Mouse (Mus musculus): Measurements from ENCODE around the gene March7. TPM values are rescaled to one million over a fixed set of nuclear protein-coding genes. Genes with fewer than 3 reads are reported as not detected.

March7 gene
- polyA plus RNA-seq, 1 experiment from 2014 or later: 94.7 TPM

DNA sequence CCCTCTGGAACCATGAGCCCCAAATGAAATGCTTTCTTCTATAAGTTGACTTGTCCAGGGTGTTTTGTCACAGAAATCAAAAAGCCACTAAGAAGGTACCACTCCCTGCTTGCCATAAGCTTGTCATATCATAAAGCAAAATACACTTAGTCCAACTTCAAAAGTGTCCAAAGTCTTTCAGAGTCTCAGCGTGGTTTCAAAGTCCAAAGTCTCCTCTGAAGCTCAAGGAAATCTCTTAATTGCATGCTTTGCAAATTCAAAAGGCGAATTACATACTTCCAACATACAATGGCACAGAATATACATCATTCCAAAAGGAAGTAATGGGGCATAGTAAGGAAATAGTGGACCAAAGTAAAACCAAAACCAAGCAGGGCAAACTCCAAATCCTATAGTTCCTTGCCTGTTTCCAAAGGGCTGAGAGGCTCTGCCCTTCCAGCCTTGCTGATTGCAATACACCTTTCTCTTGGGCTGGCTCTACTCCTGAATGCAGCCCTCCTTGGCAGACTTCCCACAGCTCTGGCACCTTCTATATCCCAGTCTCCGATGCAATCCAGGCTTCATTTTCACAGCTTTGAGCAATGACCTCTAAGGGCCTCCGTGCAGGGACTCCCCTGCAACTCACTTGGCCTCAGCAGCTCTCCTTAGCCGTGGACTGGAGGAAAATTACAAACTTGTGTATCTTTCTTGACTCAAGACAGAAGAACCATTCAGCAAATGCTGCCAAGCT lies 51.1 kb downstream of the March7 start:
- H3K4me2 ChIP-seq (ENCODE audit: low read length): no peak overlapping the region
- no peaks in the 10 kb centered on the region for H3K36me3 ChIP-seq (ENCODE audit: control insufficient read depth, insufficient read depth, low read length)
- H3K9ac ChIP-seq (ENCODE audit: low read depth, low read length): no peak overlapping the region
- H3K4me3 ChIP-seq (ENCODE audit: low read depth, low read length): no peak overlapping the region
- no peak overlapping the region for H3K27ac ChIP-seq (ENCODE audit: low read length)
- H3K9me3 ChIP-seq (replicated peaks; ENCODE audit: control insufficient read depth, low read length, poor library complexity, severe bottlenecking): no peaks in the 10 kb centered on the region
- ATAC-seq: no peak
- no peaks in the 10 kb centered on the region for H3K27me3 ChIP-seq (ENCODE audit: control insufficient read depth, insufficient read depth, low read depth, low read length)
- 85% methylated on average over 5 of the region's 5 CpGs for WGBS
- no peaks in the 10 kb centered on the region for H3K4me1 ChIP-seq (ENCODE audit: control insufficient read depth, insufficient read depth, low read length)

DNA sequence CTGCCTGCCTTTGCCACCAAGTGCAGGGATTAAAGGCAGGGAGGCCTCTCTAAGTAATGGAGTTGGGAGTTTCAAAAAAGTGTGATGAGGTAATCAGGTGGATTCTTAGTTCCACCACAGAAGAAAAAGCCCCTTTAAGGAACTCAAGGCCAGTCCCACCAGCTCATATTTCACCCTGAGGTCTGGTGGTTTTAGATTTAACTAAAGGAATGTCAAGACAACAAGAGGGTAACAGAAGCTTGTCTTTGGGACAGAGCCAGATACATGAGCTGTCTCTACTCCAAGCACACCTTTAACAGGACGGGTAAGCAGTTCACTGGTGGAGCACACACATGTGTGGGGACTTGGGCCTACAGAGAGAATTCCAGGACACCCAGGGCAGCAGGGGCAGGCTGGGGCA lies 57.9 kb downstream of the March7 start:
- no peak for ATAC-seq
- Histone ChIP-seq H3K4me2 (ENCODE audit: low read length) (no peak overlapping the region), H3K4me1 (ENCODE audit: control insufficient read depth, insufficient read depth, low read length) (no peaks in the 10 kb centered on the region), H3K36me3 (ENCODE audit: control insufficient read depth, insufficient read depth, low read length) (no peaks in the 10 kb centered on the region), H3K27me3 (ENCODE audit: control insufficient read depth, insufficient read depth, low read depth, low read length) (no peaks in the 10 kb centered on the region), H3K9ac (ENCODE audit: low read depth, low read length) (no peak overlapping the region), H3K9me3 (replicated peaks; ENCODE audit: control insufficient read depth, low read length, poor library complexity, severe bottlenecking) (no peaks in the 10 kb centered on the region), H3K27ac (ENCODE audit: low read length) (no peak overlapping the region), H3K4me3 (ENCODE audit: low read depth, low read length) (no peak overlapping the region)
- WGBS: 62% methylated on average over 1 of the region's 1 CpGs

DNA sequence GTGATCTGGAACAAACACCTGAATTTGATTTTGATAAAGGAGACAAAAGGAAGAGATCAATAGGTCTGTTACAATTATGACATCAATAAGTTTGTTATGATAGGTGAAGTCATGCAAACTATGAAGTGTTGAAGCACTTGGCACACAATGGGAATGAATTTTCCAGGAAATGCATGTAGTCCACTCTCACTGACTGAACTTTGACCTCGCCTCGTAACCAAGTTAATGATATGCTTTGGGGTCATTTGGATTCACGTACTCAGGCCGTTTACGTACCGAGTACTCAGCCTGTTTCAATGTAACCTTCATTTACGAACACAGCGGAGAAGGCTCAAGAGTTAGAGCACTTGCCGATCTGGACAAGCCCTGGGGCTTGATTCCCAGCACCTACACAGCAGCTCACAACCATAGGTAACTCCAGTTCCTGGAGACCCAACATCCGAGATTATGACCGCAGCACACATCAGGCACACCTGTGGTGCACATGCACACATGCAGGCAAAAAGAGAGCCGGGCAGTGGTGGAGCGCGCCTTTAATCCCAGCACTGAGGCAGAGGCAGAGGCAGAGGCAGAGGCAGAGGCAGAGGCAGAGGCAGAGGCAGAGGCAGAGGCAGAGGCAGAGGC lies 60.3 kb downstream of the March7 start:
- H3K4me3 ChIP-seq (ENCODE audit: low read depth, low read length): no peak overlapping the region

DNA sequence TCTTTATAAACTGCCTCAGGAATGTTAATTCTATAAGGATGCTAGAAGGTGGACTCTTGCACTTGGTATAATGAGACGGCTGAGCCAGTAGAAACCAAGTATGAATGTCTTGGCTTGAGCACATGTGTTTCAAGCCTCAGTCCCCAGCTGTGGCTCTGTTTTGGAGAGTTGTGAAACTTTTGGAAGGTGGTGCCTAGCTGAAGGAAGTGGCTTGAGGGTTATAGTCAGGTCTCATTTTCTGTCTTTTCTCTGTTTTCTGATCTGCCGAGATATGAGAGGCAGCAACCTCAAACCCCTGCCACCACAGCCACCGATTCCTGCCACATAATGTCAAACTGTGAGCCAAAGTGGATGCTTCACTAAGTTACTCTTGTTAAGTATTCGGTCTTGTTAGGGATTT lies 68.9 kb downstream of the March7 start:
- H3K9me3 ChIP-seq (replicated peaks; ENCODE audit: control insufficient read depth, low read length, poor library complexity, severe bottlenecking): no peaks in the 10 kb centered on the region
- H3K9ac ChIP-seq (ENCODE audit: low read depth, low read length): no peak overlapping the region
- no peaks in the 10 kb centered on the region for H3K27me3 ChIP-seq (ENCODE audit: control insufficient read depth, insufficient read depth, low read depth, low read length)
- H3K4me3 ChIP-seq (ENCODE audit: low read depth, low read length): no peak overlapping the region
- WGBS: 94% methylated on average over 4 of the region's 4 CpGs
- 0 out of 2 replicates have a peak, but pooled peaks cover 4% of the 10 kb centered on the region for H3K4me1 ChIP-seq (ENCODE audit: control insufficient read depth, insufficient read depth, low read length)
- H3K27ac ChIP-seq (ENCODE audit: low read length): no peak overlapping the region
- no peak for ATAC-seq
- no peak overlapping the region for H3K4me2 ChIP-seq (ENCODE audit: low read length)
- no peaks in the 10 kb centered on the region for H3K36me3 ChIP-seq (ENCODE audit: control insufficient read depth, insufficient read depth, low read length)

More for the DNA sequence above, 60.3 kb downstream of the March7 start:
- no peak overlapping the region for H3K4me2 ChIP-seq (ENCODE audit: low read length)
- H3K27me3 ChIP-seq (ENCODE audit: control insufficient read depth, insufficient read depth, low read depth, low read length): no peaks in the 10 kb centered on the region
- WGBS: 95% methylated on average over 14 of the region's 14 CpGs
- H3K9ac ChIP-seq (ENCODE audit: low read depth, low read length): no peak overlapping the region
- H3K27ac ChIP-seq (ENCODE audit: low read length): no peak overlapping the region
- H3K4me1 ChIP-seq (ENCODE audit: control insufficient read depth, insufficient read depth, low read length): no peaks in the 10 kb centered on the region
- H3K36me3 ChIP-seq (ENCODE audit: control insufficient read depth, insufficient read depth, low read length): no peaks in the 10 kb centered on the region
- ATAC-seq: no peak
- H3K9me3 ChIP-seq (replicated peaks; ENCODE audit: control insufficient read depth, low read length, poor library complexity, severe bottlenecking): no peaks in the 10 kb centered on the region

DNA sequence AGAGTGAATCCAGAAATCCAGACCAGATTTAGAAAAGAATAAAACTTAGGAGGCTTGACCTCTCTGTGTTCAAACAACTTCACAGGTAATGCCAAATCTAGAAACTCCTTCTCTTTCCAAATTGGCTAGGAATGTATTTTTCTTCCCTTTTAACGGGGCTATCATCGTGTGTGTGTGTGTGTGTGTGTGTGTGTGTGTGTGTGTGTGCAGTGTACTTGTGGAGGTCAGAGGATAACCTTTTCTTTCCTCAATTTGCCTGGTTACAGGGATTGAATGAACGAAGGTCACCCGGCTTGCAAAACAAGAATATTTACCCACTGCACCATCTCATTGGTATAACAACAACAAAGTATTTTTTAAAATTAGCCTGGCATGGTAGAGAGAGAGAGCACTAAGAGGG lies 72.9 kb downstream of the March7 start:
- Histone ChIP-seq H3K9ac (ENCODE audit: low read depth, low read length) (no peak overlapping the region), H3K27me3 (ENCODE audit: control insufficient read depth, insufficient read depth, low read depth, low read length) (no peaks in the 10 kb centered on the region), H3K4me1 (ENCODE audit: control insufficient read depth, insufficient read depth, low read length) (0 out of 2 replicates have a peak, but pooled peaks cover 5% of the 10 kb centered on the region), H3K9me3 (replicated peaks; ENCODE audit: control insufficient read depth, low read length, poor library complexity, severe bottlenecking) (no peaks in the 10 kb centered on the region), H3K36me3 (ENCODE audit: control insufficient read depth, insufficient read depth, low read length) (no peaks in the 10 kb centered on the region), H3K4me3 (ENCODE audit: low read depth, low read length) (no peak overlapping the region), H3K4me2 (ENCODE audit: low read length) (no peak overlapping the region), H3K27ac (ENCODE audit: low read length) (no peak overlapping the region)
- 84% methylated on average over 4 of the region's 4 CpGs for WGBS
- no peak for ATAC-seq

DNA sequence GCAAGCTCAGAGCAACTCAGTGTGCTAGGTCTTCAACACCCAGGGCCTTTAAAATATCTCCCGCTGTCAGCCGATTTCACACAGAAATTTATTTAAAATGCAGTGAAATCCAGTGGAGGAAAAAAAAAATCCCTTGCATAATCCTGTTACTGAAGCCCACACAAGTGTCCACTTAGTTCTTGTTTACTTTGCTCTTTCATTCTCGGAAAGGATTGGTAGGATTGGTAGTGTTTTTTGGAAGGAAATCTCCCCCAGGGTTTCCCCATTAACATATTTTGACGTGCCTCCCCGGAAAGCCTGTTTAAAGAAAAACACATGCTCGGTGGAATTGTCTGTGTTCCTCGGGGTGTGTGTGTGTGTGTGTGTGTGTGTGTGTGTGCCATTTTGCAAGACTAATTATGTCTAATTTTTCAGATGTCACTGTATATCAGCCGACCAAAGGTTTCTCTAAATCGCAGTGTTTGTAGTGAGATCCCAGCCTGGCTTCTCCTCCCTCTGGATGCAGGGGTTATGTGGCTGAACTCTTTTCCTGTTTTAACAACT lies 73.6 kb downstream of the March7 start:
- ATAC-seq: no peak
- Histone ChIP-seq H3K27ac (ENCODE audit: low read length) (no peak overlapping the region), H3K4me2 (ENCODE audit: low read length) (peak overlapping the region; percentile 85), H3K36me3 (ENCODE audit: control insufficient read depth, insufficient read depth, low read length) (no peaks in the 10 kb centered on the region), H3K4me3 (ENCODE audit: low read depth, low read length) (peak overlapping the region; percentile 43), H3K27me3 (ENCODE audit: control insufficient read depth, insufficient read depth, low read depth, low read length) (no peaks in the 10 kb centered on the region), H3K9me3 (replicated peaks; ENCODE audit: control insufficient read depth, low read length, poor library complexity, severe bottlenecking) (no peaks in the 10 kb centered on the region), H3K9ac (ENCODE audit: low read depth, low read length) (no peak overlapping the region), H3K4me1 (ENCODE audit: control insufficient read depth, insufficient read depth, low read length) (0 out of 2 replicates have a peak, but pooled peaks cover 5% of the 10 kb centered on the region)
- 4% methylated on average over 9 of the region's 9 CpGs for WGBS

DNA sequence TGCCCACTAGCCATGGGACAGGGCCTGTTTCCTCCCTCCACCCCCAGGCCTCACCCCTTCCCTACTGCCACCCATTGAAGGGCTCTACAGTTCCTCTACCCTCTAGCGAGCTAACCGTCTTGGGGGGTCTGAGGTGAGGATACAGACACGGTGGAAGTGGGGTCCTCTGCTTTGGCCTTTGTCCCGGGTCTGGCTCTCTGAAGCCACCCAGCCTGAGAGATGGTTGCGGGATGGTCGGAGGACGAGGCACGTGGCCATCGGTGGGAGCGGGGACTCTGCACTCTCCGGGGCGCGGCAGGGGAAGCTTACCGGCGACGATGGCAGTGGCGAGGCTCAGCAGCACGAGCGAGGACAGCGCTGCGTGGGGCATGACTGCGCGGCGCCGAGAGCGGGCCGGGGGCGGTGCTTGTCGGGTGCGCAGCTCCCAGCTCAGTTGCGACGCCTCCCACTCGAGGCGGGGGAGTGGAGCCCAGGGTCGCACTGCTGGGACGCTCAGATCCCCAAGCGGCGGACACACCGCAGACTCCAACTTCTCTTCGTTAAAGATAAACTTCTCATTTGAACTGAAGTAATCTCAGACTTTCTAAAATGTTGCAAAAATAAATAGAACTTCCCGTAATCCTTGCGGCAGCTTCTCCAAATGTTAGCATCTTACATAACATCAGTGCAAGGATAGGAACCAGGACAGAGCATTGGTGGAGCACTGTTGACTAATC lies 74.2 kb downstream of the March7 start:
- Histone ChIP-seq H3K9ac (ENCODE audit: low read depth, low read length) (peak overlapping the region; percentile 56), H3K27me3 (ENCODE audit: control insufficient read depth, insufficient read depth, low read depth, low read length) (no peaks in the 10 kb centered on the region), H3K9me3 (replicated peaks; ENCODE audit: control insufficient read depth, low read length, poor library complexity, severe bottlenecking) (no peaks in the 10 kb centered on the region), H3K4me2 (ENCODE audit: low read length) (peak overlapping the region; percentile 85), H3K4me1 (ENCODE audit: control insufficient read depth, insufficient read depth, low read length) (0 out of 2 replicates have a peak, but pooled peaks cover 5% of the 10 kb centered on the region), H3K4me3 (ENCODE audit: low read depth, low read length) (peak overlapping the region; percentile 43), H3K27ac (ENCODE audit: low read length) (no peak overlapping the region), H3K36me3 (ENCODE audit: control insufficient read depth, insufficient read depth, low read length) (no peaks in the 10 kb centered on the region)
- ATAC-seq: peak; percentile 92
- WGBS: under 1% methylated on average over 42 of the region's 42 CpGs

DNA sequence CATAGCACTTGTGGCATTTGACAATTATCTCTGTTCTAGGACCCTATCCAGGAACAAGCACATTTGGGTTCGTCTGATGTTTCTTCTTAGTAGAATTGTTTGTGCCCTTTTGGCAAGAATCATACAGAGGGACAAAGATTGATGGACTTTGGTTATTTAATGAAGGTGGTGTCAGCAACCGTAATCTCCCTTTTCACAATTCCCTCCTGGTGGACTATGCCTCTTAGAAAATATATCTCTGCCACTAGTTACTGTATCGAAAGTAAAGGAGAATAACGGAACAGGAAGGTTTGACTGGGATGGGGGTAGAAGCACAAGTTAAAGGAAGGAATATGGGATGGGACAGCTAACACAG lies 74.8 kb downstream of the March7 start, which contains the start of gene Cd302:
Gene Cd302 (minus strand): TSS at position 22 of the 355 bp plus-strand sequence.
- no peaks in the 10 kb centered on the region for H3K9me3 ChIP-seq (replicated peaks; ENCODE audit: control insufficient read depth, low read length, poor library complexity, severe bottlenecking)
- H3K4me3 ChIP-seq (ENCODE audit: low read depth, low read length): peak within 1 kb of the TSS; percentile 43
- H3K4me1 ChIP-seq (ENCODE audit: control insufficient read depth, insufficient read depth, low read length): 0 out of 2 replicates have a peak, but pooled peaks cover 5% of the 10 kb centered on the region
- H3K9ac ChIP-seq (ENCODE audit: low read depth, low read length): peak within 1 kb of the TSS; percentile 56
- H3K27ac ChIP-seq (ENCODE audit: low read length): no peak within 1 kb of the TSS
- H3K36me3 ChIP-seq (ENCODE audit: control insufficient read depth, insufficient read depth, low read length): no peaks in the 10 kb centered on the region
- no peaks in the 10 kb centered on the region for H3K27me3 ChIP-seq (ENCODE audit: control insufficient read depth, insufficient read depth, low read depth, low read length)
- peak within 1 kb of the TSS; percentile 85 for H3K4me2 ChIP-seq (ENCODE audit: low read length)
- WGBS: 63% methylated on average over 4 of the region's 4 CpGs
- ATAC-seq: no peak

All from midbrain, embryonic 16.5 days (tissue).